Mouse (Mus musculus): ENCODE measurements at regions not wholly inside any gene's neighbourhood (a gene's known extent, or its start where the extent isn't known, plus 50 kb on each side); places are given as distances from the start of the nearest gene placed in this dataset.

- no peak for TF ChIP-seq CTCF (IDR thresholded peaks at IDR 0.05; ENCODE audit: insufficient read depth, low read depth, low read length)
- TF ChIP-seq POLR2A (IDR thresholded peaks at IDR 0.05; ENCODE audit: insufficient read depth, low read depth, low read length): no peak
These were observed 50.4 kb upstream of the Casz1 start for GRCm38 (mm10) chr4:148753849-148754248.

Measured in olfactory bulb, adult 2 months (tissue).